Mouse (Mus musculus): ENCODE measurements around the gene Ruvbl1.

Gene Ruvbl1

GRCm38 (mm10) chr6:88465181-88465920 is at the start of gene Ruvbl1:
TSS of gene Ruvbl1 (plus strand) at chr6:88465409.
- H3K36me3 ChIP-seq (ENCODE audit: insufficient read depth, low read length): peaks cover 39% of the 10 kb centered on the region
- no peaks in the 10 kb centered on the region for H3K27me3 ChIP-seq (ENCODE audit: insufficient read depth, low read length)
- peaks cover 47% of the 10 kb centered on the region for H3K4me1 ChIP-seq (replicated peaks; ENCODE audit: low read depth, low read length)
- TF ChIP-seq CTCF (conservative IDR thresholded peaks at IDR 0.05; ENCODE audit: low read length) (no peak), POU5F1 (IDR thresholded peaks at IDR 0.05; ENCODE audit: borderline replicate concordance, low read length) (no peak), NANOG (IDR thresholded peaks at IDR 0.05; ENCODE audit: borderline replicate concordance, low read length) (no peak)
- no peaks in the 10 kb centered on the region for H3K9me3 ChIP-seq (ENCODE audit: low read length)
- H3K4me3 ChIP-seq (replicated peaks; ENCODE audit: low read length): peak within 1 kb of the TSS; percentile 87

- Histone ChIP-seq H3K36me3 (ENCODE audit: insufficient read depth, low read length) (peaks cover 4% of the 10 kb centered on the region; the same call in 1 of the 2 replicates), H3K4me1 (replicated peaks; ENCODE audit: low read depth, low read length) (peaks cover 34% of the 10 kb centered on the region), H3K27me3 (ENCODE audit: insufficient read depth, low read length) (no peaks in the 10 kb centered on the region), H3K4me3 (replicated peaks; ENCODE audit: low read length) (no peak overlapping the region), H3K9me3 (ENCODE audit: low read length) (no peaks in the 10 kb centered on the region)
- TF ChIP-seq CTCF (conservative IDR thresholded peaks at IDR 0.05; ENCODE audit: low read length) (no peak), POU5F1 (IDR thresholded peaks at IDR 0.05; ENCODE audit: borderline replicate concordance, low read length) (no peak), NANOG (IDR thresholded peaks at IDR 0.05; ENCODE audit: borderline replicate concordance, low read length) (no peak)
Measured at GRCm38 (mm10) chr6:88416130-88416758, 49.0 kb upstream of the Ruvbl1 start.

GRCm38 (mm10) chr6:88431202-88431601 is 34.0 kb upstream of the Ruvbl1 start:
- peaks cover 28% of the 10 kb centered on the region for H3K36me3 ChIP-seq (ENCODE audit: insufficient read depth, low read length)
- peaks cover 25% of the 10 kb centered on the region for H3K4me1 ChIP-seq (replicated peaks; ENCODE audit: low read depth, low read length)
- TF ChIP-seq POU5F1 (IDR thresholded peaks at IDR 0.05; ENCODE audit: borderline replicate concordance, low read length): no peak
- peak; percentile 7; the same call in 1 of the 2 replicates for TF ChIP-seq CTCF (conservative IDR thresholded peaks at IDR 0.05; ENCODE audit: low read length)
- no peaks in the 10 kb centered on the region for H3K9me3 ChIP-seq (ENCODE audit: low read length)
- no peaks in the 10 kb centered on the region for H3K27me3 ChIP-seq (ENCODE audit: insufficient read depth, low read length)
- no peak overlapping the region for H3K4me3 ChIP-seq (replicated peaks; ENCODE audit: low read length)

- TF ChIP-seq POU5F1 (IDR thresholded peaks at IDR 0.05; ENCODE audit: borderline replicate concordance, low read length) (no peak), NANOG (IDR thresholded peaks at IDR 0.05; ENCODE audit: borderline replicate concordance, low read length) (no peak), CTCF (conservative IDR thresholded peaks at IDR 0.05; ENCODE audit: low read length) (no peak)
- Histone ChIP-seq H3K9me3 (ENCODE audit: low read length) (no peaks in the 10 kb centered on the region), H3K27me3 (ENCODE audit: insufficient read depth, low read length) (no peaks in the 10 kb centered on the region), H3K4me1 (replicated peaks; ENCODE audit: low read depth, low read length) (peaks cover 43% of the 10 kb centered on the region), H3K36me3 (ENCODE audit: insufficient read depth, low read length) (peaks cover 34% of the 10 kb centered on the region), H3K4me3 (replicated peaks; ENCODE audit: low read length) (no peak overlapping the region)
Measured at GRCm38 (mm10) chr6:88435609-88436008, 29.6 kb upstream of the Ruvbl1 start.

GRCm38 (mm10) chr6:88439056-88439455 is 26.2 kb upstream of the Ruvbl1 start:
- no peak overlapping the region for H3K4me3 ChIP-seq (replicated peaks; ENCODE audit: low read length)

GRCm38 (mm10) chr6:88442551-88442950 is 22.7 kb upstream of the Ruvbl1 start:
- no peak overlapping the region for H3K4me3 ChIP-seq (replicated peaks; ENCODE audit: low read length)
- H3K36me3 ChIP-seq (ENCODE audit: insufficient read depth, low read length): peaks cover 24% of the 10 kb centered on the region; the same call in 1 of the 2 replicates
- no peaks in the 10 kb centered on the region for H3K27me3 ChIP-seq (ENCODE audit: insufficient read depth, low read length)
- no peaks in the 10 kb centered on the region for H3K9me3 ChIP-seq (ENCODE audit: low read length)
- TF ChIP-seq CTCF (conservative IDR thresholded peaks at IDR 0.05; ENCODE audit: low read length) (no peak), NANOG (IDR thresholded peaks at IDR 0.05; ENCODE audit: borderline replicate concordance, low read length) (no peak), POU5F1 (IDR thresholded peaks at IDR 0.05; ENCODE audit: borderline replicate concordance, low read length) (no peak)
- H3K4me1 ChIP-seq (replicated peaks; ENCODE audit: low read depth, low read length): peaks cover 54% of the 10 kb centered on the region

More at GRCm38 (mm10) chr6:88439056-88439455, 26.2 kb upstream of the Ruvbl1 start:
- TF ChIP-seq NANOG (IDR thresholded peaks at IDR 0.05; ENCODE audit: borderline replicate concordance, low read length) (no peak), POU5F1 (IDR thresholded peaks at IDR 0.05; ENCODE audit: borderline replicate concordance, low read length) (no peak), CTCF (conservative IDR thresholded peaks at IDR 0.05; ENCODE audit: low read length) (no peak)
- no peaks in the 10 kb centered on the region for H3K9me3 ChIP-seq (ENCODE audit: low read length)
- H3K36me3 ChIP-seq (ENCODE audit: insufficient read depth, low read length): peaks cover 46% of the 10 kb centered on the region
- H3K27me3 ChIP-seq (ENCODE audit: insufficient read depth, low read length): no peaks in the 10 kb centered on the region
- peaks cover 52% of the 10 kb centered on the region for H3K4me1 ChIP-seq (replicated peaks; ENCODE audit: low read depth, low read length)

GRCm38 (mm10) chr6:88443446-88443845 is 21.8 kb upstream of the Ruvbl1 start:
- TF ChIP-seq POU5F1 (IDR thresholded peaks at IDR 0.05; ENCODE audit: borderline replicate concordance, low read length) (no peak), CTCF (conservative IDR thresholded peaks at IDR 0.05; ENCODE audit: low read length) (no peak), NANOG (IDR thresholded peaks at IDR 0.05; ENCODE audit: borderline replicate concordance, low read length) (no peak)
- Histone ChIP-seq H3K36me3 (ENCODE audit: insufficient read depth, low read length) (peaks cover 24% of the 10 kb centered on the region; the same call in 1 of the 2 replicates), H3K27me3 (ENCODE audit: insufficient read depth, low read length) (no peaks in the 10 kb centered on the region), H3K4me3 (replicated peaks; ENCODE audit: low read length) (no peak overlapping the region), H3K9me3 (ENCODE audit: low read length) (no peaks in the 10 kb centered on the region), H3K4me1 (replicated peaks; ENCODE audit: low read depth, low read length) (peaks cover 58% of the 10 kb centered on the region)

- Histone ChIP-seq H3K36me3 (ENCODE audit: insufficient read depth, low read length) (peaks cover 24% of the 10 kb centered on the region; the same call in 1 of the 2 replicates), H3K4me1 (replicated peaks; ENCODE audit: low read depth, low read length) (peaks cover 66% of the 10 kb centered on the region), H3K27me3 (ENCODE audit: insufficient read depth, low read length) (no peaks in the 10 kb centered on the region), H3K4me3 (replicated peaks; ENCODE audit: low read length) (no peak overlapping the region), H3K9me3 (ENCODE audit: low read length) (no peaks in the 10 kb centered on the region)
- TF ChIP-seq NANOG (IDR thresholded peaks at IDR 0.05; ENCODE audit: borderline replicate concordance, low read length) (no peak), POU5F1 (IDR thresholded peaks at IDR 0.05; ENCODE audit: borderline replicate concordance, low read length) (no peak), CTCF (conservative IDR thresholded peaks at IDR 0.05; ENCODE audit: low read length) (no peak)
Measured at GRCm38 (mm10) chr6:88444076-88444750, 21.0 kb upstream of the Ruvbl1 start.

Measured in E14TG2a.4 (cell line).